Mouse (Mus musculus): Measurements from ENCODE around the gene Vsig8. TPM values are rescaled to one million over a fixed set of nuclear protein-coding genes. Genes with fewer than 3 reads are reported as not detected.

Vsig8 gene
- total RNA-seq (2021), result under 1 TPM; 0.27 to 0.43 TPM
- long read RNA-seq, result 0 reads

DNA sequence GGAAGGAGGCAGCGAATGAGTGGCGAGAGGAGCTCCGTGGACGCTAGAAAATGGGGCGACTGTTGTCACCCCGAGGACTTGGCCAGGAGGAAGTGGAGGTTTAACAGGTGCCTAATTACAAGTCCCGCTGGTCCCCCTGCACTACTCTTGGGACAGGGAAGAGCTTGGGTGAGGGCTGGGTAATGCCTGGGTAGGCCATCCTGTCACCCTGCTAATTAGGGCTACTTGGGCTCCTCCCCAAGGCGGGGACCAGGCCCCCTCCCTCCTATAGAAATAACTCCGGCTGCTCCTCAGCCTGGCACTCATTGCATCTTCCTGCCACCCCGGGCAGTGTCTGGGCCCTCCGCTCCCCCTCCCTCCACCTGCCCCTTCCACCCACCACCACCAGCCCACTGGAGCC lies at the start of gene Vsig8:
TSS of gene Vsig8 (plus strand) at position 301 of the 400 bp plus-strand sequence.
- no peak for DNase-seq (ENCODE audit: low spot score in 2 of 2)

DNA sequence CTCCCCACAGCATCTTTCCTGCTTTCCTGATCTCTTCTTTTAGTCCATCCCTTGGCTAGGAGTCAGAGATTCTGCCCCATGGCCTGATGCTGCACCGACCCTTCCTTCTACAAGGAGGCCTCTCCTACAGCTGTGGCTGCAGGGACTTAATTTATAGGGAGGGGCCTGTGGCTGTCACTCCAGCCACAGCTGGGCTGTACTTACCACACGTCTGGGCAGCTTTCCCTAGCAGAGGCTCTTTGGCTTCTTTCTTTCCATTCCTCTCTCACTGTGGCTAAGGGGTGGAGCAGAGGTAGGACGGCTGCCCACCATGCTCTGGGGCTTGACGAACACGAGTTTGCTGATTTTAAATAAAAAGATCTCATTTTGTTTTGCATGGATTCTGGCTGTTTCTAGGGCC lies 48.7 kb upstream of the Vsig8 start:
- no peak for DNase-seq (ENCODE audit: low spot score in 2 of 2)

DNA sequence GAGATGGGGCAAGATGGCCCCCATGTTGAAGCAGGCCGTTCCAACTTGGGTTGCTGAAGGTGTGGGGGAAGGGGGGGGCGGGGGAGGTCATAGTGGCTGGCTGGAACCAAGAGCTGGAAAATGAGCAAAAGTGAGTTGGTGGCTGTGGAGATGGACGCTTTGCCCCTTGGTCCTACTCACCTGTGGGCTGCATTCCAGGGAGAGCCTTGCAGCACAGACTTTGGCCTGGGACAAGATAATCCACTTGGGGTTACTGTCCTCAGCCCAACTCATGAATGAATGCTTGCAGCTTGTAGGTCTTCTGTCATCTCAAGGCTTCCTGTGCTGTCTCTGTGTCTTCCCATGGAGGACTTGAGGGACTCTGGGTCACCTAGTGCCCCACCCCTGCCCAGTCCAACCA lies 48.0 kb upstream of the Vsig8 start:
- no peak for DNase-seq (ENCODE audit: low spot score in 2 of 2)

- no peak for DNase-seq (ENCODE audit: low spot score in 2 of 2)
Measured at GRCm38 (mm10) chr1:172508172-172508571, 47.6 kb upstream of the Vsig8 start.

- no peak for DNase-seq (ENCODE audit: low spot score in 2 of 2)
Measured at GRCm38 (mm10) chr1:172509235-172509634, 46.5 kb upstream of the Vsig8 start.

DNA sequence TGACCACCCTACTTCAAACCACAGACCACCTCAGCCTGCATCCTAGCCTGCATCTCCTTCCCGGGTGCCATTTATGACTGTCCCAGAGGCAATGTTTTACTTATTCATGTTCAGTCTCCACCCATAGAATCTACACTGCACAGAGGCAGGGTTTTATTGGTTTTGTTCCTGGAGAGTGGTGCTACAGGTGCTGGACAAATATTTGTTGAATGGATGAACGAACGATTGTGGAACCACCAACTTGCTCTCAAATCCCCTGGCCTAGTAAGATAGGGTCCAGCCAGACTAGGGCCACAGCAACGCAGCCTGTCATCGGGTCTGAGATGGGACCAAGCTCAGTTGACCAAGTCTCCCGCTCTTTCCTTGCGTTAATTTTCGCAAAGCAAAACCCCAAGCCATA lies 45.8 kb upstream of the Vsig8 start:
- DNase-seq (ENCODE audit: low spot score in 2 of 2), result no peak

- DNase-seq (ENCODE audit: low spot score in 2 of 2), result no peak
Measured at GRCm38 (mm10) chr1:172510421-172510972, 45.2 kb upstream of the Vsig8 start.

DNA sequence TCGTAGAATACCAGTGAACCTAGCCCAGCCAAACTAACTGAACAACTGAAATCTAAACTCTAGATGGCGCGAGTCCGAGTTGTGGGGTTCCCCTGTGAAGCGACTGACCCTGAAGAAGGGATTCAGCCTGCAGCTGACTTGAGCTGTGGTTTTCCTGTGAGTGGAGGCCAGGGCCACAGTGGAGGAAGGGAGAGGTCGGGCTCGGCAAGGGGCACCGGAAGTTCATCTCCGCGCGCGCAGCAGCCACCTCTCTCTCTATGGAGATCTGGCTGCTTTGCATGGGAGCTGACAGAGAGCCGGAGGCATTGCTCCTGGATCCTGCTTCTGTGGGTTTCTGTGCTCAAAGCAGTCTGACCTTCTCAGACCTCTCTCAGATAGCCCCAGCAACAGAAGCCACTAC lies 42.8 kb upstream of the Vsig8 start:
- DNase-seq (ENCODE audit: low spot score in 2 of 2), result no peak

GRCm38 (mm10) chr1:172513525-172514212 lies 42.1 kb upstream of the Vsig8 start:
- DNase-seq (ENCODE audit: low spot score in 2 of 2), result peak in 1 of 2 experiments; percentile 37

GRCm38 (mm10) chr1:172514213-172514529 lies 41.6 kb upstream of the Vsig8 start:
- no peak for DNase-seq (ENCODE audit: low spot score in 2 of 2)

- no peak for DNase-seq (ENCODE audit: low spot score in 2 of 2)
Measured at GRCm38 (mm10) chr1:172514551-172515268, 41.0 kb upstream of the Vsig8 start.

GRCm38 (mm10) chr1:172515396-172515795 lies 40.3 kb upstream of the Vsig8 start:
- DNase-seq (ENCODE audit: low spot score in 2 of 2), result no peak

DNA sequence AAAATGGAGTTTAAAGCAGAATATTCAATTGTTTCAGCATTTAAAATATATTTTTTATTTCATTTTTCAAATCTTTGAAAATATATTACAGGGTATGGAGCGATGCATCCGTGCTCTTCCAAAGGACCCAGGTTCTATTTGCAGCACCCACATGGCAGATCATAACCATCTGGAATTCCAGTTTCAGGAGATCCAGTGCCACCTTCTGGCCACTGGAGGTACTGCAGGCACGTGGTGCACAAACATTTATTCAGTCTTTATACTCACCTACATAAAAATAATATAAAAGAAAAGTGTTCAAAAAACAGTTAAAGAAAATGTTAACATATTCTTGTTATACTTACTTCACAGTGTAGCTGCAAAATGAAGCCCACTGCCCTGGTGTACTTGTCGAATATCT lies 37.7 kb upstream of the Vsig8 start:
- no peak for DNase-seq (ENCODE audit: low spot score in 2 of 2)

GRCm38 (mm10) chr1:172519644-172520043 lies 36.1 kb upstream of the Vsig8 start:
- no peak for DNase-seq (ENCODE audit: low spot score in 2 of 2)

- peak; percentile 69 to 83 for DNase-seq (ENCODE audit: low spot score in 2 of 2)
Measured at GRCm38 (mm10) chr1:172520576-172521440, 34.9 kb upstream of the Vsig8 start, which contains the start of gene Cfap45. Gene Cfap45 (plus strand): TSS chr1:172520801.

DNA sequence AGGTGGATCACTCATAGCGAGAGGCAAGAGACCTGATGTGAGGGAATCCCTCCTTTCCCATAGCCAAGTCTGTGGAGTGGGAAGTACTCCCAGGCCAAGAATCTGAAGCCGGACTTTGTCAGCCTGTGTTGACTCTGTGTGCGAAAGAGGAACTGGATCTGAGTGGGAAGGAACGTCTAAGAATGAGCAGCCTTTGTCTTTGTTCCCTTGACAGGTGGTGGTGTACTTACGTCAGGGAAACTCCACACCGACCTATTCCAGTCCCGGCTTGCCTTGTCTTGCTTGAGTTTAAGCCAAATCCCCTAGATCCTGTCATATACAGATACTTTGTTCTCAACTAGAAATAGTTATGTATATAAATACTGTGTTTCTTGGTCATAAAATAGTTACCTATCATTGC lies 33.2 kb upstream of the Vsig8 start:
- DNase-seq (ENCODE audit: low spot score in 2 of 2), result no peak

- DNase-seq (ENCODE audit: low spot score in 2 of 2), result no peak
Measured at GRCm38 (mm10) chr1:172523699-172524101, 32.0 kb upstream of the Vsig8 start.

- DNase-seq (ENCODE audit: low spot score in 2 of 2), result no peak
Measured at GRCm38 (mm10) chr1:172525027-172525764, 30.5 kb upstream of the Vsig8 start.

DNA sequence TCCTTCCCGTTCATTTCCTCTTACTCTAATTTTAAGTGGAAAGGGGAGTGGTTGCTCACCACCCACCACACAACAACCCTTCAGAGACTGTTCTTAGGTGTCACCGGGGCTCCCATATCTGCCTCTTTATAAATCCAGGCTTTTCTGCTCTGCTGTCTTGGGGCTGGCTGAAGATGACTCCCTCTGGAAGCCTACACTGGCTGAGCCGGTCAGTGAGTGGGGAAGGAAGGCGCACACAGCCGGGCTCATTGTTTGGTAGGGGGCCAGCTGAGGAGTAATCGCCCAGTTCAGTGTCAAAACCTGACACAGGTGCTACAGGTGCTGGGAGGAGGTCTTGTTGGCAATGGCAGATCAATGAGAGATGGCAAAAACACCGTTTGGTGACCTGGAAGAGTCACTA lies 29.8 kb upstream of the Vsig8 start:
- no peak for DNase-seq (ENCODE audit: low spot score in 2 of 2)

DNA sequence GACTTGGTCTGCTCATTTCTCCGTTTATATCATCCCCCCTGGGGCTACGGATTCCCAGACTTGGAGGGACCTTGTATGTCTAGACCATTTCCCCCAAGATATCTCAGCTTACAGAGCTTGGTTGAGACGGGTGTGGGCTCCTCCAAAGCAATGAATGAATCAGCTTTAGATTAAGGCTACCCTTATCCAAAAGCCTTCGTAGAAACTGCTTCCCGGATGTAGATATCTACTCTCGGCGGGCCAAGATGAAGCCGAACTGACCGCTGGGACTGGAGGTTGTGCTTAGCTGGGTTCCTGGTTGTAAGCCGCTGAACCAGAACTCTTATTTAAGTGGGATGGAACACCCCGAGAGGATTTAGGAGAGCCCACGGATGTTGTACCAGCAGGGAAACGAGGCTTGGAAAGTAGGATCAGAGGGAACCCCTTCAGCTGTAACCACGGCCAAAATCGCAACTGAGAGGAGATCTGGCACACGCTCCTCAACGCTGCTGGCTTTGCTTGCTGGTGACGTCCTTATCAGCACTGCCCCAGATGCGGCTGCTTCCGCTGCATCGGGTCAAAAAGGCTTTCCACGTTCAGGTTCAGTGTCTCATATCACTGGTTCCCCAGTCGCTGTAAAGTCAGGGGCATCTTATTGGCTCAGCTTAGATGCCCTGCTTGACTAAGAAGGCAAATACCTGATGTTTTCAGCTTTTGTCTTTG lies 29.2 kb upstream of the Vsig8 start:
- DNase-seq (ENCODE audit: low spot score in 2 of 2), result no peak

All from layer of hippocampus, adult 18-20 months (tissue).